ENCODE assay signal across 35 mouse cellular contexts in genomic region chr10:56422518-56422917, GRCm38 (mm10).
"Had no signal": no experiment of that assay in that cellular context is flagged by ENCODE, and none has a peak within 500 bp of the region (broad histone marks: within the 10 kb centered on the region; RNA-seq: fewer than 3 reads in every experiment).

No protein-coding gene starts in this region.

- H3K4me1 ChIP-seq: heart, embryonic 10.5 days; heart, embryonic 15.5 days; hindbrain, embryonic 10.5 days; hindbrain, embryonic 12.5 days; hindbrain, embryonic 13.5 days; hindbrain, embryonic 15.5 days had no signal

- DNase-seq: heart, postnatal 10 days; heart, postnatal 14 days; heart, postnatal 36 days; heart, postnatal 4 days; kidney, adult 11 months; kidney, adult 18-20 months; kidney, adult 2 months; kidney, adult 8-10 months; kidney, adult 9 months; kidney, postnatal 10 days; kidney, postnatal 14 days; kidney, postnatal 25 days; kidney, postnatal 36 days; kidney, postnatal 4 days; layer of hippocampus, adult 9-11 months; layer of hippocampus, postnatal 36 days had no signal

- ATAC-seq: hindbrain, embryonic 16.5 days; hindbrain, postnatal 0 days; inflammation-experienced regulatory T-cells, adult 6 months; intestine, embryonic 15.5 days; intestine, embryonic 16.5 days; intestine, postnatal 0 days had no signal

- H3K36me3 ChIP-seq: heart, embryonic 10.5 days; heart, embryonic 12.5 days; heart, embryonic 13.5 days; heart, embryonic 15.5 days; hindbrain, embryonic 10.5 days; hindbrain, embryonic 12.5 days; hindbrain, embryonic 13.5 days; hindbrain, embryonic 15.5 days; intestine, embryonic 15.5 days had no signal

- H3K4me2 ChIP-seq: heart, embryonic 11.5 days; heart, embryonic 12.5 days; heart, embryonic 13.5 days; heart, embryonic 15.5 days; hindbrain, embryonic 12.5 days; hindbrain, embryonic 13.5 days; hindbrain, embryonic 14.5 days; hindbrain, embryonic 15.5 days; intestine, embryonic 15.5 days had no signal

- H3K9ac ChIP-seq: heart, embryonic 12.5 days; heart, embryonic 13.5 days; heart, embryonic 15.5 days; hindbrain, embryonic 12.5 days; hindbrain, embryonic 13.5 days; hindbrain, embryonic 14.5 days; hindbrain, embryonic 15.5 days; intestine, embryonic 15.5 days had no signal

- H3K27me3 ChIP-seq: heart, embryonic 12.5 days; heart, embryonic 13.5 days; heart, embryonic 15.5 days; hindbrain, embryonic 12.5 days; hindbrain, embryonic 13.5 days; hindbrain, embryonic 15.5 days; intestine, embryonic 15.5 days had no signal

- H3K9me3 ChIP-seq: heart, embryonic 10.5 days; heart, embryonic 12.5 days; heart, embryonic 13.5 days; heart, embryonic 15.5 days; hindbrain, embryonic 10.5 days; hindbrain, embryonic 12.5 days; hindbrain, embryonic 13.5 days; hindbrain, embryonic 15.5 days; intestine, embryonic 15.5 days had no signal

- H3K27ac ChIP-seq: heart, embryonic 10.5 days; heart, embryonic 13.5 days; heart, embryonic 15.5 days; hindbrain, embryonic 10.5 days; hindbrain, embryonic 12.5 days; hindbrain, embryonic 13.5 days; hindbrain, embryonic 14.5 days; hindbrain, embryonic 15.5 days; hindbrain, postnatal 0 days; intestine, embryonic 15.5 days; kidney, postnatal 0 days; layer of hippocampus, adult 2 months; left cerebral cortex, adult 2 months had no signal

- H3K4me3 ChIP-seq: heart, embryonic 10.5 days; heart, embryonic 12.5 days; heart, embryonic 13.5 days; heart, embryonic 15.5 days; hindbrain, embryonic 10.5 days; hindbrain, embryonic 12.5 days; hindbrain, embryonic 13.5 days; hindbrain, embryonic 15.5 days; intestine, embryonic 15.5 days; layer of hippocampus, adult 2 months; left cerebral cortex, adult 2 months had no signal
